Mouse (Mus musculus): Measurements from ENCODE around the gene Gm5741.

Gene Gm5741

GRCm38 (mm10) chr8:85027922-85028321, 39.9 kb downstream of the Gm5741 start:
- DNase-seq (ENCODE audit: low read depth, low spot score), result no peak

GRCm38 (mm10) chr8:85027516-85027855, 40.3 kb downstream of the Gm5741 start:
- DNase-seq (ENCODE audit: low read depth, low spot score), result peak; percentile 41

DNA sequence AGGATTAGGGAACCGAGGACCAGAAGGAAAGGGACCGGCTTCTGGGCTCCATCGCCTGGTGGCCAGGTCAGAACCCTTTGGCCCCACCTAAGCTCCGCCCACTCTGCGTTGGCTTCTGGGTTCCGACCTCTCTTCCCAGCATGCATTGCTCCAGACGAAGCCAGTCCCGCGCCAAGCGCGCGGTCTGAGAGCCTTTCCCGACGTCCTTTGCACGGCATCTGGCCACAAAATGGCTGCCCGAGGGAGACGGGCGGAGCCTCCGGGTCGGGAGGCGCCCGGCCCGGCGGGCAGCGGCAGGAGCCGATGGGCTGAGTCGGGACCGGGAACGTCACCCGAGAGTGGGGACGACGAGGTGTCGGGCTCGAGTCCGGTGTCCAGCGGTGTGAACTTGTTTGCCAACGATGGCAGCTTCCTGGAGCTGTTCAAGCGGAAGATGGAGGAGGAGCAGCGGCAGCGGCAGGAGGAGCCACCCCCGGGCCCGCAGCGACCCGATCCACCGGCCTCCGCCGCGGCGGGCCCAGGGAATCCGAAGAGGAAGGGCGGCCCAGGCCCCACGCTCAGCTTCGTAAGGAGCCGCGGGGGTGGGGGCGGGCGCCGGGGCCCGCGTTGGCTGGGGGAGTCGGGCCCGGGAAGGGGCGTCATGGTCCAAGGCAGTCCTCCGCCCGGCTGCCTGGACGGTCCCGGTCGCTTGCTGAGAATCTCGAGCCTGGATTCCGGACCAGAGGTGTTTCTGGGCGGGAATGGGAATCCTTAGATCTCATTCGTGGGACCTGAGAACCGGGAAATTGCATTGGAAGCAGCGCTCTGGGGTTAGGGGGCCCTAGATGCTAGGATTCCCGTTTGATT, 40.9 kb downstream of the Gm5741 start, which contains the start of gene Trir:
Gene Trir, plus strand, starts transcription at position 154 of the 846 bp plus-strand sequence.
- DNase-seq (ENCODE audit: low read depth, low spot score), result peak; percentile 99

DNA sequence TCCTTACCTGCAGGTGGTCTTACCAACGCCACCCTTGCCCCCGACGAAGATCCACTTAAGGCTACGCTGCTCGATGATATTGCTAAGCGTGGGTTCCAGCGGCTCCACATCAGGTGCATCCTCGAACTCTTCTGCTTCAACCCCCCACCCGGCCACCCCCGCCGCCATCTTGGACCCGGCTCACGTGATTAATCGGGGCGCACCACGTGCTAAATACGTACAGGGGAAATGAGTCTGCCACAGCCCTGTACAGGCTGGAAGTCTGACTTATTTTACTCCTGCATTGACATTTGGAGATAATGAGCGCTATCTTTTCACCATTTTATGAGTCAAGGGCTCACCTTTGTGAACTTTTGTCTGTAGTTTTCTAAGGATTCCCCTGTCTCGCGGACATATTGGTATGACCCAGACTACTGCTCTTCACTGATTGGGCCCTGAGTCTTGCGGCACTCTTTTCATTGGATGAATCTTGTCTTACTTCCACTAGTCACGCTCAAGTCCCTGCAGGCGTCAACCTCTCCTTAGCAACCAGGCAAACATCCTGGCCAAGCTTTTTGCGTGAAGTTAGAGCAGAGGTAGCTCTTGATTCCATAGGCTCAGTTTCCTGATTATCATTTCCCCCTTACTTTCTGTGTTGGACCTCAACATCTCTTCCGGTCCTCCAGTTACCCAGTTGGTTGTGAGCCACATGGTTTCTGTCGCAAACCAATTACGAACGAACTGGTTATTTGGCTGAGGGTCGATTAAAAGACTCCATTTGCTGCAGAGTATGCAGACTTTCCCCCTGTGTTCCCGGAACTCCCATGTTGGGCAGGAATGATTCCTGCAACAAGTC, 42.5 kb downstream of the Gm5741 start, which contains the start of gene Asna1:
Gene Asna1, minus strand, starts transcription at position 184 of the 835 bp plus-strand sequence.
- peak; percentile 95 for DNase-seq (ENCODE audit: low read depth, low spot score)

- no peak for DNase-seq (ENCODE audit: low read depth, low spot score)
Measured at GRCm38 (mm10) chr8:85023846-85024245, 43.9 kb downstream of the Gm5741 start.

GRCm38 (mm10) chr8:85021514-85022055, 46.2 kb downstream of the Gm5741 start:
- DNase-seq (ENCODE audit: low read depth, low spot score), result peak; percentile 67
